Mouse (Mus musculus) kidney, adult 2 months (tissue): ENCODE measurements at regions not wholly inside any gene's neighbourhood (a gene's known extent, or its start where the extent isn't known, plus 50 kb on each side); places are given as distances from the start of the nearest gene placed in this dataset.

Source experiments
- CTCF ChIP-seq: fragments of 200-500 bp; conservative IDR thresholded peaks from 2 replicates; pipeline ENCODE4 v1.5.1; 2011; ENCODE audit warnings: low read depth, mild to moderate bottlenecking, control low read depth, low read length, moderate library complexity, mixed read lengths; ENCODE audit not compliant: insufficient read depth, insufficient read length
- POLR2A ChIP-seq: fragments of 200-500 bp; IDR thresholded peaks from one replicate; pipeline ENCODE4 v1.6.1; 2011; ENCODE audit warnings: low read depth, low read length, control low read depth

GRCm38 (mm10) chr9:85423908-85424307, 96.8 kb upstream of the Tent5a start:
- no peak for TF ChIP-seq POLR2A
- no peak for TF ChIP-seq CTCF
